Mouse (Mus musculus) lung, adult 2 months (tissue): ENCODE results near the gene Atp13a2.

Source experiments
- CTCF ChIP-seq: fragments of 200-500 bp; IDR thresholded peaks from 2 replicates; pipeline ENCODE4 v1.5.1; 2011; ENCODE audit warnings: mild to moderate bottlenecking, low read length, control low read depth; ENCODE audit not compliant: insufficient read depth
- POLR2A ChIP-seq: fragments of 200-500 bp; IDR thresholded peaks from 2 replicates; pipeline ENCODE4 v1.6.1; 2011; ENCODE audit warnings: low read depth, mild to moderate bottlenecking, control low read depth, low read length, borderline replicate concordance; ENCODE audit errors: extremely low read depth

DNA sequence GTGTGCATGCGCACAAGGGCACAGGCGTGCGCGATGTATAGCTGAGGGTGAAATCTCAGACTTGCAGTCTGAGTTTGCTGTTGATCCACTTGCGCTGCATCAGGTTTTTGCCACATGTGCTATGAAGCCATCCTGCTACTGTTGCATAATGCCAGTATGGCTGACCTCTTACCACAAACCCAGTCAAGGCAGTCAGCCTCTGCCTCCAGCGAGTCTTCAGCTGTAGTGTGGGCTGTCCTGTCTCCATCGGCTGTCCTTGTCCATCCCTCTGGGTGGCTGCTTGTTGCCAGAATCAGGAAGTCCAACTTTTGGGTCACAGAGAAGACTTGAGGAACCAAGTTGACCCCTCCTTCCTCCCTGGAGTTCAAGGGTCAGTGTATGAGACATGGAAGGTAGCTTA, 11.3 kb upstream of the Atp13a2 start:
- no peak for TF ChIP-seq CTCF
- no peak for TF ChIP-seq POLR2A
